Mouse (Mus musculus) small intestine, adult 2 months (tissue): ENCODE measurements around the gene Tmem132d.

ENCODE experiments used
- CTCF ChIP-seq: fragments of 200-500 bp; IDR thresholded peaks from 2 replicates; pipeline ENCODE4 v1.5.1; 2012; ENCODE audit warnings: low read depth, mild to moderate bottlenecking, control low read depth, inconsistent platforms, low read length, moderate library complexity, mixed read lengths; ENCODE audit not compliant: insufficient replicate concordance, insufficient read length; ENCODE audit errors: extremely low read depth
- POLR2A ChIP-seq: fragments of 200-500 bp; IDR thresholded peaks from 2 replicates; pipeline ENCODE4 v1.6.1; 2012; ENCODE audit warnings: low read depth, mild to moderate bottlenecking, control low read depth, inconsistent platforms, low read length, moderate library complexity

GRCm38 (mm10) chr5:128404223-128404622 lies 28.7 kb downstream of the Tmem132d start:
- TF ChIP-seq CTCF, result no peak
- no peak for TF ChIP-seq POLR2A
